Mouse (Mus musculus): Measurements from ENCODE around the gene Ensa.
"Not testable (repeated sequence)": the region's sequence is repeated elsewhere in the genome, so short reads cannot be mapped to it uniquely, and the experiment has no call there.

Gene Ensa

GRCm38 (mm10) chr3:95662724-95663449, 38.1 kb downstream of the Ensa start:
- no peak for DNase-seq (ENCODE audit: low read depth, low spot score)

DNA sequence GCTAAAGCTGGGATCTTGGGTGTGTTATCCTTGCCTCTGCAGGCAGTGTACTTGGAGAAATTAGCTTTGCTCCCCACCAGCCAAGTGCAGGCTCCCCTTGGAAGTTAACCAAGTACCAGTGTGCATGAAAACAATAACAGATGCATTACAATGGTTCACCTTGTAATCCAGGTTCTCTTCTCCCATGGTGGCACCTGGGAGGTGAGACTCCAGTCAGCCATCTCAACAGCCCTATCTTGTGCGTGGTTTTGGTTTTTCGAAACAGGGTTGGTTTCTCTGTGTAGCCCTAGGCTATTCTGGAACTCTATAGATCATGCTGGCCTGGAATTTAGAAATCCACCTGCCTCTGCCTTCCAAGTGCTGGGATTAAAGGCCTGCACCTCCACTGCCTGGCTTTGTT, 38.7 kb downstream of the Ensa start:
- no peak for DNase-seq (ENCODE audit: low read depth, low spot score)

DNA sequence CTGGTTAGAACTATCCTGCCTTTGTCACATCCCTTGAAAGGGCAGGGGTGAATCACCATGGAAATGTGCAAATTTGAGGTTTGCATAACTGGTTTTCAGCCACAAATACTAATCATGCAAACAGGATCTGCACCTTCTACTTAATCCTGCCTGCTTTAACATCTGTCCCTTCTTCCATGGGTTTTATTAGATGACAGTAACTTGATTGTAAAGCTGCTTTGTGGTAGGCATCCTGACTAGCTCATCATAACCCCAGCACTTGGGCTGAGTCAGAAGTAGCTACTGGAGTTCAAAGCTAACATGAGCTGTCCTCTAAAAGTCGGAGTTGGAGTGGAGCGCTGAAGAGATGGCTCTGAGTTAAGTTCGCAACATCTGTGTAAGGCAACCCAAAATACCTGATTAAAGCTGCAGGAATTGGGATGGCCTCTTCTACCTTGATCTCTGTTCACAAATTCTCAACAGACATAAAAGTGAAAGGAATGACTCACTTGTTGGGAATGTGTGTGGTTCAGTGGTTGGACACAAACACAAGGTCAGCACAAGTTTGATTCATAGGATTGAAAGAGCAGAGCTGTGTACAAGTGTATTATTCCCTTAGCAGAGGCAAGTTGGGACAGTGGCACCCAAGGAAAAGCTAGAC, 39.3 kb downstream of the Ensa start:
- no peak for DNase-seq (ENCODE audit: low read depth, low spot score)

DNA sequence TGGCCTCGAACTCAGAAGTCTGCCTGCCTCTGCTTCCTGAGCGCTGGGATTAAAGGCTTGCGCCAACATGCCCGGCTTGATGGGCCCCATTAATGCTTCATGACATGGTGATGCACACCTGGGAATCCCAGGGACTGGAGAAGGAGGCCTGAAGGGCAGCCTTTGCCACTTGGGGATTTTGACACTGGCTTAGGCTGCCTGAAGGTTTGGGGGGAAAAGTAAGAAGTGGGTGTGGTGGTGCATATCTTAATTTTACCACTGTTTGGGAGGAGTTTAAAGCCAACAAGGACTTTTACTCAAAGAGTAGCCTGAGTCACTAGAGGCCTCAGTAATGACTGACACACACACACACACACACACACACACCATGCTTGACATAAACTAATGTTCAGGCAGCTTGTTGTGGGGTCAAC, 40.2 kb downstream of the Ensa start:
- DNase-seq (ENCODE audit: low read depth, low spot score) = no peak

GRCm38 (mm10) chr3:95666124-95666844, 41.5 kb downstream of the Ensa start:
- DNase-seq (ENCODE audit: low read depth, low spot score) = peak; percentile 63

DNA sequence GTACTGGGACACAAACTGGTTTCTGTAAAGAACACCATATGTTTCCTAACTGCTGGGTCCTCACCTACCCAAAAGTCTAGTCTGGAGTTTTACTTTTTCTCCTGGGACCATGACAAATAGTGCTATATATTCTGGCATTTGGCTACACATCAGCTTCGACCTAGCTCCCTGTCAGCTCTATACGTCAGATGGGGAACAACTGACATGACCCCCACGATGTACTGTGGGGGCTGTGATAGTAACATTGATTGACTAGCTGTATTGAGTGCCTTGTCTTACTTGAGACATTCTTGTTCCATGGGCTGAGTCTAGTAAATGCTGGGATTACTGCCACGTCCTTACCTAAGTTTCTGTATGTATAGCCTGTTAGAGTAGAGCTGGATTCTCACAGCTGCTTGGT, 42.7 kb downstream of the Ensa start:
- no peak for DNase-seq (ENCODE audit: low read depth, low spot score)

DNA sequence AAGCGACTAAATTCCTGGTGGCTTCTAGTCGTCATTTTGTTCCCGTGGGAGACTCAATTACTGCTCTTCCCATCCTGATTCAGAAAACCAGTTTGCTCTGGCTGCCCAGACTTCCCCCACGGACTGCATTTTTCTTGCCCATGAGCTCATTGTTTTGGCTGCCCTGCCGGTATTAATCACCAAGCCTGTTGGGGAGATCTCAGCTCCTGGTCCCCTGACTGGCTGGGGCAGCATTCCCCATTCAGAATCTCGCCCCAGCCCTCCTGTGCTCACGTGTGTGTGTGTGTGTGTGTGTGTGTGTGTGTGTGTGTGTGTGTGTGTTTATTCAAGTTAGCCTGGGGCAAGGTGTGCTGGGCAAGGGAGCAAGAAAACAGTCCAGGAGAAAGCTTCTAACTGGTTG, 43.2 kb downstream of the Ensa start:
- DNase-seq (ENCODE audit: low read depth, low spot score) = peak; percentile 64

DNA sequence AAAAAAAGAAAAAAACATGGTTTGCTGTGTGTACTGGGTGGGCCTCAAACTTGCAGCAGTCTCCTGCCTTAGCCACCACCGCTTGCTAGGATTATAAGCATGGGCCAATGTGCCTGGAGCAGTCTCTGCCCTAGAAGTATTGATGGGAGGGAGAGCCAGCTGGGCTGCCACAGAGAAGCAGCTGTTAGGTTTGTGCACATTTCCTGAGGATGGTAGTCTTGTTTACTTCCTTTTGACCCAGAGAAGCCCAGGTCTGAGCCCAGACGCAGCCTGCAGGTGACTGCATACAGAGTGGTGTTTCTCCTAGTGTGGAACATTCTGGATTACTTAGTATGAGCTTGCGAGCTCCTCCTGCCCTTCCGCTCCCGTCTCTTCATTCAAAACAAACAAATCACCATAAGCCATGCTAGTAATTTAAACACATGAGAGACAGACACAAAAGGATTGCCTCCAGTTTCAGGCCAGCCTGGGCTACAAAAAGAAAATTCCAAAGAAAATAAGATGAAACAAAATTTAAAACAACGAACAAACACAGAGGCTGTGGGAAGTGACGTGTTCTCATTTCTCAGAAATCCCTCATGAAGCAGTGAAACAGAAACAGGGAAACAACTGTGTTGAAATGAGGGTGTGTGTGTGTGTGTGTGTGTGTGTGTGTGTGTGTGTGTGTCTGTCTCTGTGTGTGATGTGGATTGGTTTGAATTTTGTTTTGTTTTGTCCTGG, 44.0 kb downstream of the Ensa start:
- no peak for DNase-seq (ENCODE audit: low read depth, low spot score)

- no peak for DNase-seq (ENCODE audit: low read depth, low spot score)
Observed at GRCm38 (mm10) chr3:95669309-95669665, 44.5 kb downstream of the Ensa start.

- DNase-seq (ENCODE audit: low read depth, low spot score) = not testable (repeated sequence)
Observed at GRCm38 (mm10) chr3:95670419-95670818, 45.6 kb downstream of the Ensa start.

DNA sequence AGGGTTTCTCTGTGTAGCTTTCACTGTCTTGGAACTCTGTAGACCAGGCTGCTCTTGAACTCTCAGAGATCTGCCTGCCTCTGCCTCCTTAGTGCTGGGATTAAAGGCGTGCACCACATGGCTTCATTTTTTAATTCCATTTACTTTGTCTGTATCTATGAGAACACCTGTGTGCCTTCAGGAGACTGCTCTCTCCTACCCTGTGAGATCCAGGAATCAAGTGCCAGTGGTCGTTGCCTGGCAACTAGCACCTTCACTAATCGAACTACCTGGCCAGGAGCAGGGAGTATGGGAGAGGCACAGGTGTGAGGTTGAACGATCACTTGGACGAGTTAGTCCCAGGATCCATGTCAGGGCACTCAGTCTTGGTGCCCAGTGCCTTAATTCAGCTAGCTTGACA, 46.4 kb downstream of the Ensa start:
- DNase-seq (ENCODE audit: low read depth, low spot score) = no peak

DNA sequence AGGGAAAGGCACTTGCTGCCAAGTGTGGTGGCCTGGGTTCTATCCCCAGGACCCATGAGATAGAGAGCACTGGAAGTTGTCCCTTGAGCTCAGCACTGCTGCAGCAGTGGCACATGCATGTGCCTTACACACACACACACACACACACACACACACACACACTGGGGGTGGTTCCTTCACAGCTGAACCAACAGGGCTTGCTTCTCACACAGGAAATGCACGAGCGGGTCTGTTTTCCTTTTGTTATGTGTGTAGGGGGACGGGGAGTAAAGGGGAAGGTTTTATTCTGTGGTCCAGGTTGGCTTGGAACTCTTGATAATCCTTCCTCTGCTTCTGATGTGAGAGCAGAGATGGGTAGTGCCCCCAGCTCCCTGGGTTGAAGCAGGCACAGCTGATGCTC, 47.7 kb downstream of the Ensa start:
- no peak for DNase-seq (ENCODE audit: low read depth, low spot score)

- no peak for DNase-seq (ENCODE audit: low read depth, low spot score)
Observed at GRCm38 (mm10) chr3:95672861-95673706, 48.3 kb downstream of the Ensa start.

- no peak for DNase-seq (ENCODE audit: low read depth, low spot score)
Observed at GRCm38 (mm10) chr3:95673707-95674211, 49.0 kb downstream of the Ensa start.

GRCm38 (mm10) chr3:95674236-95674635, 49.4 kb downstream of the Ensa start:
- DNase-seq (ENCODE audit: low read depth, low spot score) = no peak

DNA sequence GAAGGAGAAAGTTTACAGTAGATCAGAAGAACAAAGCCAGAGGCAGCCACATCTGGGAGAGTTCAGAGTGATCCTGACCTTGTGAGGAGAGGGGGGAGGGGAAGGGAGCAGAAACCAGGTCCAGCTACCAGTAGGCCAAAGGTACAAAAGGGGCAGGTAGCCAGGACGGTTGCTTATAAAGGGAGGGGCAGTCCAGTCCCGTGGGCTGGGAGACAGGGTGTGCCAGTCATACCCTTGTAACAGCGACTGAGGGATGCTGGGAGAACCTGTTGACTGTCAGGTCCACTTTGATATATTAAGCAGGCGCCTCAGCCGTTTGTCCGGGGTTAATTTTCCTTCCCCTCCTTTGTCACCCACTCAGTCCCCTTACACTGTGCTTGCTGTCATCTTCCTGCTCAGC, 50.0 kb downstream of the Ensa start:
- no peak for DNase-seq (ENCODE audit: low read depth, low spot score)

- DNase-seq (ENCODE audit: low read depth, low spot score) = peak; percentile 82
Observed at GRCm38 (mm10) chr3:95675301-95676092, 50.7 kb downstream of the Ensa start.

GRCm38 (mm10) chr3:95676745-95677419, 52.1 kb downstream of the Ensa start:
- peak; percentile 66 for DNase-seq (ENCODE audit: low read depth, low spot score)

DNA sequence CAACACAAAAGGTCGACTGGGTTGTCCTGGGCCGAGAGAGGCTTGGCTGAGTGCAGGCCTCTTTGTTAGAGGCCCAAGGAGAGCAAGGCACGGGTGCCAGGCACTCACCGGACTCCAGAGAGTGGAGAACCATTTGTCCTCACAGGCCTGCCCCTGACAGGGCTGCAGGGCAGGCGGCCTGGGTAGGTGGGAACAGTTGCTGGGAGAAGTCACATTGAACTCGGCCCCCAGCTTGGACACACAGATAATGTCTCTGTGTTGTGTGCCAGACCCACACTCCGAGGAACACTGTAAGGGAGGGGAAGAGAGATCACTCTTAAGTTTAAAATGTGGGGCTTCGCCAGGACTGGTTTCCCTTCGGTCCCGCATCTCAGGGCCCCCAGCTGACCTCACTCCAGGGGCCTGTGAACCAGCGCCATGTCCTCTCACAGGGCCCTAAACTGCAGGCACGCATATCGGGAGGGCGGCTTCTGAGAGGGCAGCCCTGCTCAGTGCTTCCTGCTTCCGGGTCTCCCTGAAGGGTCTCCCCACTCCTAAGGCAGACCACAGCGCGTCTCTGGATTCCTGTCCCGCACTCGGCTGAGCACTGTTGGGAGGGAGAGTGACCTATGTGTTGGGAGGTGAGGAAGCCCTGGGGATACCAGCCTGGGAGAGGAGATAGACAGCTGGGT, 52.8 kb downstream of the Ensa start:
- no peak for DNase-seq (ENCODE audit: low read depth, low spot score)
